Mouse (Mus musculus) CD4-positive, CD25-positive, alpha-beta regulatory T cell, adult 2 months (primary cell): ENCODE results near the gene Cbl.
A peak's percentile ranks its signal among the peaks of the same experiment; 100 is the strongest.

Experiments
- DNase-seq: peaks from one replicate; pipeline ENCODE4 v3.0.0-alpha.2; 2012; ENCODE audit warnings: low read depth, low spot score

Cbl gene

DNA sequence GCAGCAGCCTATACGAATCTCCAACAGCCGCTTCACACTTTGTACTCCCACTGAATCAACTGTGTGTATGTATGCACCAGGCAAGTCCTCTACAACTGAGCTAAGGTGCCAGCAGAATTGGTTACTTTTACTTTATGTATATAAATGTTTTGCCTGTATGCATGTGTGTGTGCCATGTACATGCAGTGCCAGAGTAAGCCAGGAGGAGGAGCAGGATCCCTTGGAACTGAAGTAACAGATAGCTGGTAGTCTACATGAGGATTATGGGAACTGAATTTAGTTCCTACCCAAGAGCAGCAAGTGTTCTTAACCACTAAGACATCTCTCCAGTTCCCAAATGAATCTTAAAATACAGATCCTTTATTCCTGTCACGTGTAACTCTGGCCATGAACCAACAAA is 51.6 kb downstream of the Cbl start:
- peak; percentile 71 for DNase-seq

- peak; percentile 50 for DNase-seq
Observed at GRCm38 (mm10) chr9:44181537-44181936, 52.3 kb downstream of the Cbl start.

GRCm38 (mm10) chr9:44178811-44179210 is 55.0 kb downstream of the Cbl start:
- DNase-seq: no peak

- peak; percentile 65 for DNase-seq
Observed at GRCm38 (mm10) chr9:44178389-44178788, 55.5 kb downstream of the Cbl start.

DNA sequence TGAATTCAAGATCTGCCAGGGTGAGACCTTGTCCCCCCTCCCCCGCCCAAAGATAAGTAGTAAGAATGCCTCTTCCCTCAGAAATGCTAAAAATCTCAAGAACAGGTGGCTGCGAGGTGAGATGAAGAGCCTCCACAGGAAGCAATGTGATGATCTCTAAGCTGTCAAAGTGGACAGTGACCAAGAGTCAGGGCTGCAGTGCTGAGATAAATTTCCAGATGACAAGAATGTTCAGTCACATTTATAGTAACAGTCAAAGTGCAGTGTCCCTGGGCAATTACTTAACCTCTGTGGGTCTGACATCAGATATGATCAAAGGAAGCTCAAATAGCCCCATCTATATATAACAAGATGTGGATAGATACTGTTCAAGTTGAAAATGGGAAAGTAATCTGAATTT is 56.4 kb downstream of the Cbl start:
- no peak for DNase-seq

GRCm38 (mm10) chr9:44175957-44176356 is 57.9 kb downstream of the Cbl start:
- no peak for DNase-seq

DNA sequence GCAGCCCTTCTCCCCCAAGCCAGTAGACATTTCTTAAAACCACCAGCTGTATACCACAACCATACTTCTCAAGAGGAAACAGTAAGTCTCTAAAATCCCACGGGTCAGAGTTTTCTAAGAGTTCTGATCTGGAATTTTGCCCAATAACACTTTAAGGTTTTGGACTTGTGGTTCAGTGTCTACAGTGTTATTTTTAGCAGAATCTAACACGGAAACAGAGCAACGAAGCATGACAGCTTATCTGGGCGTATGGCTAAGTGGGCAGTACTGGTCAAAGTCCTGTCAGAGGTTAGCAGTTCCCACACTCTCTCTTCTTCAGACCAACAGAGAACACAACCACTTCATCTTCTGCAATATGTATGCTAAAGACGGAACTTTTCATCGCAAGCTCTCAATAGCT is 58.3 kb downstream of the Cbl start:
- no peak for DNase-seq

GRCm38 (mm10) chr9:44170691-44171151 is 63.1 kb downstream of the Cbl start:
- DNase-seq: no peak

GRCm38 (mm10) chr9:44168931-44169330 is 64.9 kb downstream of the Cbl start:
- no peak for DNase-seq

DNA sequence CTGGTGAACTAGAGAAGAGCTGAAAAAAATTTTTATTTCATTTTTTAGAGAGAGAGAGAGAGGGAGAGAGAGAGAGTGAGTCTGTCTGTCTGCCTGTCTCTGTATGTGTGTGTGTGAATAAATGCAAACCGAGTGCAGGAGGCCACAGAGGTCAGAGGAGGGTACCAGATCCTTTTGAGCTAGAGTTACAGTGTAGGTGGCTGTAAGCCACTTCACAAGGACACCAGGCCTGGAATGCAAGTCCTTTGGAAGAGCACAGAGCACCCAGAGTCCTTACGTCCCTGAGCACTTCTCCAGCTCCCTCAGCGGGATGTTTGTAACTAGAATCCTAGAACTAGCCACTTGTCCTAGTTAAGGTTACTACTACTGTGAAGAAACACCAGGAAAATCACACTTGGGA is 74.0 kb downstream of the Cbl start:
- DNase-seq: no peak

- DNase-seq: peak; percentile 46
Observed at GRCm38 (mm10) chr9:44147290-44147689, 86.6 kb downstream of the Cbl start.

GRCm38 (mm10) chr9:44144718-44145060 is 89.2 kb downstream of the Cbl start:
- DNase-seq: no peak

DNA sequence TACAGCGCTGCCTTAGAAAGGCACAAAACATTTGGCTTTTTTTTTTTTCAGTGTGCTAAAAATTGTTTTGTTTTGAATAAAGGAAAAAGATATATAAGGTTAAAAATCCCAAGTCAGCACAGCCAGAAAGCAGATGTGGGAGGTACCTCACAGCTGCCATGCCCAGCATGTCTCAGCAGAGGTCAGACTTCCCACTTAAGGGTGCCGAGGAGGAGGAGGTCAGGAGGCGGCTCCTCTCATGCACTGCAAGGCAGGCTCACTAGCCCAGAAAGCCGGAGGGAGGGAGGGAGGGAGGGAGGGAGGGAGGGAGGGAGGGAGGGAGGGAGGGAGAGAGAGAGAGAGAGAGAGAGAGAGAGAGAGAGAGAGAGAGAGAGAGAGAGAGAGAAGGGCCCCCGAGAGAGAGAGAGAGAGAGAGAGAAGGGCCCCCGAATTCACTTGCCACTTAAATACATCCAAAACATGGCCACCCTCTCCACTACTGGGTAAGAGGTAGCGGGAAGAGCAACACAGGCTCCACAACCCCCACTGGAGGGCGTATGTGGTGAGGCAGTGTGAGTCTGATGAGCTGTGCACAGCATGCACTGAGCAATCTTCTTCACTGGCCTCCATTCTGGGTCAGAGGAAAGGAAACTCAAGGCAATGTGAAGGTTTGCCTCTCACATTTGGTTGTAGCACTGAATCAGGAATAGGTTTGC is 89.7 kb downstream of the Cbl start:
- no peak for DNase-seq

GRCm38 (mm10) chr9:44143421-44143820 is 90.4 kb downstream of the Cbl start:
- no peak for DNase-seq

GRCm38 (mm10) chr9:44141951-44142350 is 91.9 kb downstream of the Cbl start:
- no peak for DNase-seq

GRCm38 (mm10) chr9:44137846-44138245 is 96.0 kb downstream of the Cbl start:
- DNase-seq: no peak

DNA sequence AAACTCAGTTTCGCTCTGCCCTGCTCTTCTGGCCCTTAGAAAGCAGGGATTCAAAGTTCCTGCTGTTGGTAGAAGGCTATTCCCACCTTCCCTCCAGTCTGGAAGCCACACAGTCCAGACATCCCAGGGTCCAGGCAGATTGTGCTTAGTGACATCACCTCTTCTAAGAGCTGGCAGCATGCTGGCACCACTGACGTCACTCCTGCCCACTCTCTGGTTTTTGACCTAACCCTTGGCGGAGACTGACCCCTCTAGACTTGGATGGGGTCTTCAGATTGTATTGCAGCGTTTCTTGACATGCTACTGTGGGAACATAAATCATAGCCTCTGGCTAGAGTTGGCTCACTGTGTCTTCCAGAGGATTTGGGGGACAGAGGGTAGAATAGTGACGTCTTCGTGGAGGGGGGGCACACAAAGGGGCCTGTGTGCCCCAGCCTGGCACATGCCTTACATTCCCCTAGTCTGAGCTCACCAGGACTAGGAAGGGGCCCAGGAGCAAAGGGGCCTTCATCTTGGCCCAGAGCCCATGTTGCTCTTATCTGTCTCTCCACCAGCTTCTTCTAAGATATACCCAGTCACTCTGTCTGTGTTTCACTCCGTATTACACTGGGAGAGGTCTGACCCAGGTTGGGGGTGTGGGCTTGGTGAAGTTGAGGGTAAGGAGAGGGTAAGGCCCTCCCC is 98.0 kb downstream of the Cbl start:
- no peak for DNase-seq

- peak; percentile 57 for DNase-seq
Observed at GRCm38 (mm10) chr9:44134851-44135730, 98.8 kb downstream of the Cbl start.

DNA sequence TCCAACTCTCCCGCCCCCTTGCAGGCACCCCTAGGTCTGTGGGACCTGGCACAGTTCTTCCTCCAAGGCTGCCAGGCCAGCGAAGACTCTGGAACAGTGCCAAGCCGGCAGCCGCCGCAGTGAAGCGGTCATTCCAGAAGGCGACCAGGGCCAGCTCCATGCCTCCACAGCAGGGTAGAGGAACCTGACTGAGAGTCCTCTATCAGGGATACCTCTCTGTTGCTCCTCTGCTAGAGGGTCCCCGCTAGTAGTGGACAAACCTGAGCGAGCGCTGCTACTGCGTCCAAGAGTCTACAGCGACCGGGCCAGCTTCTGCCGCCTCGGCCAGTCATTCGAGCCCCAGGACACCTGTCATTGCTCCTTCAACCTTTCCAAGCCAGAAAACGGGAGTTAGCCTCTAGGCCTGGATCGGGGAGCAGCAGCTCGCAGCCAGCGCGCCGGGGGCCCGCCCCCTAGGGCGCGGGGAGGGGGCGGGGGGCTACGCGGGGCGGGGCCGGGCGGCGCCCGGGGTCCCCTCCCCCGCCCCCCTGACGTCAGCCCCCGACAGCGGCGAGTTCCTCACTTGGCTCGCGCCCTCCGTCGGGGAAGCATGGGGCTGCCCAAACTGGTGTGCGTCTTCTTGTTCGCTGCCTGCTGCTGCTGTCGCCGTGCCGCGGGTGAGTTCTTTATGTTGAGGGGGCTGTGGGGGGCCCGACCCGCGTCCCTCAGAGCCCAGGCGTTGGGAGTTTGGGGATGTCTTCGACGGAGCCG is 99.6 kb downstream of the Cbl start, which contains the start of gene Mcam:
Gene Mcam, plus strand, starts transcription at position 369 of the 750 bp plus-strand sequence.
- DNase-seq: peak; percentile 57

DNA sequence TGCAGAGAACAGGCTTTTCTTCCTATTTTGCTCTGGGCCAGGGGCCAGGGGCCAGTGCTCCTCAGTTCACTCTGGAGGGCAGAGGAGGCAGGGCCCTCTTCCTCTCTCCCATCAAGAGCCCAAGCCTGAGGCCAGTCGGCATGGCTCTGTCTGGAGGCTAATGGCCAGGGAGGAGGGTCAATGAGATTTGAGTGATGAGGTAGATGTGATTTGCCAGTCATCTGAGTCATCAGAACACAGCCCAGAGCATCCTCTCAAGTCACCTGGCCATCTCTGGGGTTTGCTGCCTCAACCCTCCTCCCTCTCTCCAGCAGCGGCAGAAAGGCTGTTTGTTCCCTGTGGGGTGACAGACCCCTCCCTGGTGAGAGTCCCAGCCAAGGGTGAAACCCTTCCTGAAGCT is 100.6 kb downstream of the Cbl start:
- no peak for DNase-seq

- no peak for DNase-seq
Observed at GRCm38 (mm10) chr9:44132200-44132599, 101.6 kb downstream of the Cbl start.

DNA sequence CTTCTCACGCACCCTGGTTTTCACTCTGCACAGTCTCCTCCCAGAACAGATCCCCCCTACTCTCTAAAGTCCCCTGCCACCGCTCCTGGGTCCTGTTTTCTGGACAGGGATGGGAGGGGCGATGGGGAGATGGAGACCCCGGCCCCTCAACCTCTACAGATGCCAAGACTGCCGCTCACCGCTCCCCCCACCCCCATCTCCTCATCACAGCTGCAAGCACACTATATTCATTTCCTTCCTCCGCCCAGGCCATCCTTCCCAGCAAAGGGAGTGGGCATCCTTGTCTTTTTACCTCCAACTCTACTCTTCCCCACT is 102.6 kb downstream of the Cbl start:
- DNase-seq: no peak
